Mouse (Mus musculus) forebrain, embryonic 10.5 days (tissue): ENCODE results near the gene Trim11. TPM values are rescaled to one million over a fixed set of nuclear protein-coding genes. Genes with fewer than 3 reads are reported as not detected.
A peak's percentile ranks its signal among the peaks of the same experiment; 100 is the strongest.

Experiments used
- DNase-seq: peaks from one replicate; pipeline ENCODE4 v3.0.0-alpha.2; 2017; ENCODE audit warnings: low spot score; ENCODE audit errors: extremely low spot score
- H3K27ac ChIP-seq: fragments of 300-500 bp; sonication (generic); 2 replicates; pipeline ENCODE4 v1.5.1; 2016; ENCODE audit warnings: mild to moderate bottlenecking
- H3K27me3 ChIP-seq: fragments of 300-500 bp; sonication (generic); 2 replicates; pipeline ENCODE4 v1.6.1; 2016; ENCODE audit warnings: mild to moderate bottlenecking; ENCODE audit not compliant: poor library complexity, severe bottlenecking
- H3K36me3 ChIP-seq: fragments of 300-500 bp; sonication (generic); replicated peaks from 2 replicates; pipeline ENCODE4 v1.6.1; 2016; ENCODE audit warnings: mild to moderate bottlenecking, moderate library complexity
- H3K4me1 ChIP-seq: fragments of 300-500 bp; sonication (generic); 2 replicates; pipeline ENCODE4 v1.6.1; 2016
- H3K4me3 ChIP-seq: fragments of 300-500 bp; sonication (generic); 2 replicates; pipeline ENCODE4 v1.5.1; 2016; ENCODE audit warnings: mild to moderate bottlenecking, moderate library complexity
- H3K9me3 ChIP-seq: fragments of 300-500 bp; sonication (generic); 2 replicates; pipeline ENCODE4 v1.6.1; 2016; ENCODE audit warnings: mild to moderate bottlenecking, moderate library complexity
- WGBS: fragments of 180-500 bp; shearing (Covaris S2); methylation state at CpG from one replicate; pipeline ENCODE4 v1.1.7; 2016; 5-methylcytosine and 5-hydroxymethylcytosine counted together
- microRNA-seq: library from miRNA; unstranded; fragments of <30 nt; microRNA quantifications from one replicate; pipeline ENCODE4, GENCODE M21; 2017
- polyA plus RNA-seq: library from polyadenylated mRNA; unstranded; fragments of >200 nt; fragmentation: Nextera tagmentation; extraction: Ambion mirVana; gene quantifications from 2 replicates; pipeline ENCODE4 v1.2.1, GENCODE M21; 2016

Trim11 gene
- polyA plus RNA-seq, 1 experiment from 2014 or later = 19.6 TPM

DNA sequence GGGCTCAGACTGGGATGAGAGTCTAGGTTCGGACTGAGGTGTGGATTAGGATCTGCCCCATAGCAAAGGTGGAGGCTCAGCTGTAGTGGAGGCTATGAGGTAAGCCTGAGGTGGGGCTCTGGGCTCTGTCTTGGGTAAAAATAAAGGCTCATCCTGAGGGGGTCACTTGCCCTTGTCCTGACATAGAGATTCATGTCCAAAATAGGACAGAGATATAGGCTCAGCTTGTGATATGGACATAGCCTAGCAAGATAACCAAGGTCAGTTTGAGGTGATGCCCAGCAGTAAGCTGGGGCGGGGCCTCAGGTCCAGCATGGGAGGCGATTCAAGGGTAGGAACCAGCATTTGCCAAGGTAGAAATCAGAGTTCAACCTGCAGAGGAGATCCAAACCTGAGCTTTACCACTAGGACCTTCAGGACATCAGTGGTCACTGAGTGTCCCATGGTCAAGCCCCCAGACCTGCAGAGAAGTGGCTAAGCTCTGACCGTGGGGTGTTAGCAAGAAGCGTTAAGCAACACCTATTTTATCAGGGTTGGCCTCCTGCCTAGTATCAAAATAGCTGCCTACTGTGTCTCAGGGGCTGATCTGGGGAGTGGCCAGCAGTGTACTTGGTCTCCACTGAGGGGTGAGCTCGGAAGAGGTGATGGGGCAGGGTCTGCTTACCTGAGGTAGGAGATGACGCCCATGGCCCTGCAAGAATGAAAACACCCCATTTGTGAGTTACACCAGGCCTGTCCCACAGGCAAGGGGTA, 24.6 kb downstream of the Trim11 start:
- WGBS = 88% methylated on average over 7 of the region's 7 CpGs
- Histone ChIP-seq H3K27ac (no peak overlapping the region), H3K36me3 (no peaks in the 10 kb centered on the region), H3K9me3 (no peaks in the 10 kb centered on the region), H3K4me1 (peaks cover 4% of the 10 kb centered on the region; the same call in 1 of the 2 replicates), H3K27me3 (peaks cover 17% of the 10 kb centered on the region), H3K4me3 (no peak overlapping the region)
- no peak for DNase-seq

- H3K4me3 ChIP-seq = no peak overlapping the region
Measured at GRCm38 (mm10) chr11:59015052-59015451, 37.2 kb downstream of the Trim11 start.

DNA sequence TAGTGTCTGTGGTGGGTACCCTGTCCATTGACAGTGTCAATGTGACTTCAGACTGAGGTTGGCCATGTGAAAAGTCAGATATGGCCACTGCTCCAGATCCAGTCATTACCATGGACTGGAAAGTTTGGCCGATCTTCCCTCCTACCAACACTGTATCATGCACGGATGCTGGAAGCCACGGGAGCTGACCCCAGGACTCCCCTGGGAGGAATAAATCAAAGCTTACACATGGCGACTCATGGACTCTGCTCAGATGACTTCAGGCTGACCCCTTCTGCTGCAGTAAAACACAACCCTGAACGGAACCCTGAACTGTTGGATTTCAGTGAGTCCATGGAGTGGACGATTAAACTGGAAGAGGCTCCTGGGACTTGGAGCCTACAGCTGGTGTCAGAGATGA, 48.5 kb downstream of the Trim11 start:
- 84% methylated on average over 6 of the region's 6 CpGs for WGBS
- no peak overlapping the region for H3K4me3 ChIP-seq
- DNase-seq = no peak

More at GRCm38 (mm10) chr11:59015052-59015451, 37.2 kb downstream of the Trim11 start:
- Histone ChIP-seq H3K9me3 (no peaks in the 10 kb centered on the region), H3K27ac (no peak overlapping the region), H3K36me3 (no peaks in the 10 kb centered on the region), H3K4me1 (no peaks in the 10 kb centered on the region), H3K27me3 (no peaks in the 10 kb centered on the region)
- 36% methylated on average over 9 of the region's 9 CpGs for WGBS
- peak; percentile 21 for DNase-seq

DNA sequence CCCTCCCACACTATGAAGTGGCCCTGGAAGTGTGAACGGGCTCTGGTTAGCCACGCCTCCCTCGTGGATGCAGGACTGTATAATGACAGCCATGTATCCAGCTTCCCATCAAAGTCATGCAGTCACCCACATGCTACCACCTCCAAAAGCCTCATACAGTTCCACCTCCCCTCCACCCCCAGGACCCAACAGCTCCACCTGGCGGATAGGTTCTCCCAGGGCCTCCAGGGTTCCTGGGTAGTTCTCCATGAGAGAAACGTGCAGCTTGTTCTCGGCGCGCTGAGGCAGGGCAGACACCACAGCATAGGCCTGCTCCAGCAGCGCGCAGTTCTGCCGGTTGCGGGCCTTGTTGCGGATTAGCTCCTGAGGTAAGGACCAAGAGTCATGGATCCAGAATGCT, 51.1 kb downstream of the Trim11 start:
- H3K36me3 ChIP-seq = no peaks in the 10 kb centered on the region
- no peak overlapping the region for H3K4me3 ChIP-seq
- H3K4me1 ChIP-seq = no peaks in the 10 kb centered on the region
- no peak for DNase-seq
- H3K9me3 ChIP-seq = no peaks in the 10 kb centered on the region
- 84% methylated on average over 13 of the region's 13 CpGs for WGBS
- H3K27ac ChIP-seq = no peak overlapping the region
- H3K27me3 ChIP-seq = no peaks in the 10 kb centered on the region

More for the DNA sequence above, 48.5 kb downstream of the Trim11 start:
- Histone ChIP-seq H3K4me1 (no peaks in the 10 kb centered on the region), H3K27ac (no peak overlapping the region), H3K27me3 (no peaks in the 10 kb centered on the region), H3K36me3 (no peaks in the 10 kb centered on the region), H3K9me3 (no peaks in the 10 kb centered on the region)

Small RNA genes lying within 50 kb of the gene (microRNA-seq; reads per million reads assigned to microRNA genes)
- not detected for gene Gm44313

Other genes with a start within 250 kb of the Trim11 start
- not detected in 2 replicates for gene Olfr317, start 238.9 kb upstream of the Trim11 start, polyA plus RNA-seq
- gene Olfr316, start 225.4 kb upstream of the Trim11 start, polyA plus RNA-seq = not detected in 2 replicates
- not detected in 2 replicates for gene Olfr315, start 204.9 kb upstream of the Trim11 start, polyA plus RNA-seq
- gene Olfr314, start 195.1 kb upstream of the Trim11 start, polyA plus RNA-seq = not detected in 2 replicates
- gene Fam183b, start 176.1 kb upstream of the Trim11 start, polyA plus RNA-seq = 1.0 and 1.9 TPM in 2 replicates
- not detected in 2 replicates for gene Olfr313, start 163.1 kb upstream of the Trim11 start, polyA plus RNA-seq
- gene Olfr312, start 148.9 kb upstream of the Trim11 start, polyA plus RNA-seq = not detected in 2 replicates
- not detected in 2 replicates for gene Olfr311, start 138.8 kb upstream of the Trim11 start, polyA plus RNA-seq
- gene Gm12258, start 130.9 kb upstream of the Trim11 start, polyA plus RNA-seq = 8.9 and 9.3 TPM in 2 replicates
- gene 2810021J22Rik, start 110.9 kb upstream of the Trim11 start, polyA plus RNA-seq = 9.3 and 9.4 TPM in 2 replicates
- 5.8 and 6.4 TPM in 2 replicates for gene Zfp39, start 73.9 kb upstream of the Trim11 start, polyA plus RNA-seq
- gene Btnl10, start 60.2 kb upstream of the Trim11 start, polyA plus RNA-seq = 0.05 TPM in 1 of 2 replicates, not detected in the other
- 265 and 273 TPM in 2 replicates for gene Rnf187, start 39.2 kb upstream of the Trim11 start, polyA plus RNA-seq
- gene Hist3h2ba, start 29.2 kb upstream of the Trim11 start, polyA plus RNA-seq = 22.7 and 36.5 TPM in 2 replicates
- 15.1 and 19.4 TPM in 2 replicates for gene Hist3h2a, start 23.4 kb upstream of the Trim11 start, polyA plus RNA-seq
- 0.19 and 0.31 TPM in 2 replicates for gene Trim17, start 23.4 kb upstream of the Trim11 start, polyA plus RNA-seq
- gene Obscn, start 158.3 kb downstream of the Trim11 start, polyA plus RNA-seq = 0.01 TPM in 1 of 2 replicates, not detected in the other
- gene Iba57, start 185.6 kb downstream of the Trim11 start, polyA plus RNA-seq = 5.2 and 6.1 TPM in 2 replicates
- gene Gjc2, start 205.1 kb downstream of the Trim11 start, polyA plus RNA-seq = not detected in 2 replicates
- 129 and 135 TPM in 2 replicates for gene Guk1, start 214.1 kb downstream of the Trim11 start, polyA plus RNA-seq
- 123 and 130 TPM in 2 replicates for gene Mrpl55, start 224.4 kb downstream of the Trim11 start, polyA plus RNA-seq
- gene 2310033P09Rik, start 230.2 kb downstream of the Trim11 start, polyA plus RNA-seq = 44.8 and 46.8 TPM in 2 replicates